Mouse (Mus musculus) heart, embryonic 13.5 days (tissue): ENCODE measurements at regions not wholly inside any gene's neighbourhood (a gene's known extent, or its start where the extent isn't known, plus 50 kb on each side); places are given as distances from the start of the nearest gene placed in this dataset.

Source experiments
- ATAC-seq: fragments of 200-750 bp; cut with Nextera tagmentation; 2 replicates; pipeline ENCODE4 v1.8.0; 2017; ENCODE audit warnings: moderate TSS enrichment; ENCODE audit not compliant: insufficient number of reproducible peaks, low FRiP score, low TSS enrichment; ENCODE audit errors: extremely low read depth
- H3K27ac ChIP-seq: fragments of 300-500 bp; sonication (generic); replicated peaks from 2 replicates; pipeline ENCODE4 v1.5.1; 2015; ENCODE audit warnings: moderate library complexity, mild to moderate bottlenecking, inconsistent platforms
- H3K27me3 ChIP-seq: fragments of 300-500 bp; sonication (generic); replicated peaks from 2 replicates; pipeline ENCODE4 v1.6.1; 2015; ENCODE audit warnings: mild to moderate bottlenecking, inconsistent platforms
- H3K36me3 ChIP-seq: fragments of 300-500 bp; sonication (generic); 2 replicates; pipeline ENCODE4 v1.6.1; 2015; ENCODE audit warnings: mild to moderate bottlenecking, inconsistent platforms
- H3K4me1 ChIP-seq: fragments of 300-500 bp; sonication (generic); 2 replicates; pipeline ENCODE4 v1.6.1; 2015; ENCODE audit warnings: inconsistent platforms
- H3K4me2 ChIP-seq: fragments of 300-500 bp; sonication (generic); 2 replicates; pipeline ENCODE4 v1.6.1; 2015; ENCODE audit warnings: inconsistent platforms, mild to moderate bottlenecking, moderate library complexity
- H3K4me3 ChIP-seq: fragments of 300-500 bp; sonication (generic); 2 replicates; pipeline ENCODE4 v1.5.1; 2015; ENCODE audit warnings: moderate library complexity, mild to moderate bottlenecking, inconsistent platforms
- H3K9ac ChIP-seq: fragments of 300-500 bp; sonication (generic); 2 replicates; pipeline ENCODE4 v1.6.1; 2015; ENCODE audit warnings: inconsistent platforms, mild to moderate bottlenecking, moderate library complexity
- H3K9me3 ChIP-seq: fragments of 300-500 bp; sonication (generic); 2 replicates; pipeline ENCODE4 v1.6.1; 2016; ENCODE audit warnings: inconsistent platforms
- WGBS: fragments of 180-500 bp; shearing (Covaris S2); methylation state at CpG from one replicate; pipeline ENCODE4 v1.1.7; 2015; ENCODE audit warnings: mixed read lengths; 5-methylcytosine and 5-hydroxymethylcytosine counted together

- Histone ChIP-seq H3K4me2 (no peak overlapping the region), H3K9ac (no peak overlapping the region), H3K27me3 (no peaks in the 10 kb centered on the region), H3K4me3 (no peak overlapping the region), H3K36me3 (no peaks in the 10 kb centered on the region), H3K27ac (no peak overlapping the region), H3K9me3 (no peaks in the 10 kb centered on the region), H3K4me1 (no peaks in the 10 kb centered on the region)
- no peak for ATAC-seq
- 77% methylated on average over 5 of the region's 5 CpGs for WGBS
Measured at GRCm38 (mm10) chr6:93623541-93623940, 660.2 kb downstream of the Magi1 start.

GRCm38 (mm10) chr6:93616926-93617325 lies 666.8 kb downstream of the Magi1 start:
- Histone ChIP-seq H3K36me3 (no peaks in the 10 kb centered on the region), H3K9me3 (no peaks in the 10 kb centered on the region), H3K27ac (no peak overlapping the region), H3K27me3 (no peaks in the 10 kb centered on the region), H3K9ac (no peak overlapping the region), H3K4me3 (no peak overlapping the region), H3K4me2 (no peak overlapping the region), H3K4me1 (no peaks in the 10 kb centered on the region)
- no peak for ATAC-seq

- no peak overlapping the region for H3K4me2 ChIP-seq
- no peaks in the 10 kb centered on the region for H3K27me3 ChIP-seq
- 79% methylated on average over 2 of the region's 2 CpGs for WGBS
- no peaks in the 10 kb centered on the region for H3K36me3 ChIP-seq
- no peaks in the 10 kb centered on the region for H3K9me3 ChIP-seq
- H3K9ac ChIP-seq = no peak overlapping the region
- H3K4me1 ChIP-seq = no peaks in the 10 kb centered on the region
- no peak overlapping the region for H3K4me3 ChIP-seq
- no peak for ATAC-seq
- H3K27ac ChIP-seq = no peak overlapping the region
Measured at GRCm38 (mm10) chr6:93600376-93600775, 657.1 kb upstream of the Adamts9 start.

GRCm38 (mm10) chr6:93599371-93599770 lies 656.1 kb upstream of the Adamts9 start:
- H3K36me3 ChIP-seq = no peaks in the 10 kb centered on the region
- H3K27ac ChIP-seq = no peak overlapping the region
- H3K9ac ChIP-seq = no peak overlapping the region
- H3K9me3 ChIP-seq = no peaks in the 10 kb centered on the region
- no peaks in the 10 kb centered on the region for H3K27me3 ChIP-seq
- no peak overlapping the region for H3K4me3 ChIP-seq
- H3K4me2 ChIP-seq = no peak overlapping the region
- 41% methylated on average over 3 of the region's 3 CpGs for WGBS
- H3K4me1 ChIP-seq = no peaks in the 10 kb centered on the region
- no peak for ATAC-seq

GRCm38 (mm10) chr6:93589935-93590334 lies 646.6 kb upstream of the Adamts9 start:
- Histone ChIP-seq H3K27me3 (no peaks in the 10 kb centered on the region), H3K27ac (no peak overlapping the region), H3K9ac (no peak overlapping the region), H3K4me1 (no peaks in the 10 kb centered on the region), H3K9me3 (no peaks in the 10 kb centered on the region), H3K36me3 (no peaks in the 10 kb centered on the region), H3K4me2 (no peak overlapping the region), H3K4me3 (no peak overlapping the region)
- no peak for ATAC-seq
- WGBS = 96% methylated on average over 2 of the region's 2 CpGs

- 76% methylated on average over 2 of the region's 2 CpGs for WGBS
- H3K9me3 ChIP-seq = no peaks in the 10 kb centered on the region
- no peak overlapping the region for H3K4me3 ChIP-seq
- H3K4me1 ChIP-seq = no peaks in the 10 kb centered on the region
- no peak for ATAC-seq
- no peaks in the 10 kb centered on the region for H3K27me3 ChIP-seq
- no peak overlapping the region for H3K9ac ChIP-seq
- no peaks in the 10 kb centered on the region for H3K36me3 ChIP-seq
- no peak overlapping the region for H3K27ac ChIP-seq
- H3K4me2 ChIP-seq = no peak overlapping the region
Measured at GRCm38 (mm10) chr6:93586871-93587270, 643.6 kb upstream of the Adamts9 start.

GRCm38 (mm10) chr6:93581141-93581540 lies 637.8 kb upstream of the Adamts9 start:
- 84% methylated on average over 7 of the region's 7 CpGs for WGBS
- no peak overlapping the region for H3K4me3 ChIP-seq
- no peak for ATAC-seq

GRCm38 (mm10) chr6:93580716-93581115 lies 637.4 kb upstream of the Adamts9 start:
- 68% methylated on average over 6 of the region's 6 CpGs for WGBS
- Histone ChIP-seq H3K4me1 (peaks cover 5% of the 10 kb centered on the region; the same call in 1 of the 2 replicates), H3K9me3 (no peaks in the 10 kb centered on the region), H3K9ac (no peak overlapping the region), H3K4me2 (no peak overlapping the region), H3K27me3 (no peaks in the 10 kb centered on the region), H3K36me3 (no peaks in the 10 kb centered on the region), H3K4me3 (no peak overlapping the region), H3K27ac (no peak overlapping the region)
- ATAC-seq = no peak

More at GRCm38 (mm10) chr6:93581141-93581540, 637.8 kb upstream of the Adamts9 start:
- Histone ChIP-seq H3K4me2 (no peak overlapping the region), H3K27ac (no peak overlapping the region), H3K4me1 (peaks cover 5% of the 10 kb centered on the region; the same call in 1 of the 2 replicates), H3K27me3 (no peaks in the 10 kb centered on the region), H3K9me3 (no peaks in the 10 kb centered on the region), H3K9ac (no peak overlapping the region), H3K36me3 (no peaks in the 10 kb centered on the region)

- no peak overlapping the region for H3K4me2 ChIP-seq
- no peak for ATAC-seq
Measured at GRCm38 (mm10) chr6:93575249-93575648, 632.0 kb upstream of the Adamts9 start.

GRCm38 (mm10) chr6:93573679-93574635 lies 630.7 kb upstream of the Adamts9 start:
- Histone ChIP-seq H3K27ac (no peak overlapping the region), H3K9ac (no peak overlapping the region), H3K4me3 (no peak overlapping the region), H3K27me3 (no peaks in the 10 kb centered on the region), H3K36me3 (no peaks in the 10 kb centered on the region), H3K9me3 (no peaks in the 10 kb centered on the region), H3K4me1 (peaks cover 9% of the 10 kb centered on the region), H3K4me2 (no peak overlapping the region)
- 60% methylated on average over 7 of the region's 7 CpGs for WGBS
- ATAC-seq = no peak

More at GRCm38 (mm10) chr6:93575249-93575648, 632.0 kb upstream of the Adamts9 start:
- peaks cover 9% of the 10 kb centered on the region for H3K4me1 ChIP-seq
- no peaks in the 10 kb centered on the region for H3K36me3 ChIP-seq
- H3K4me3 ChIP-seq = no peak overlapping the region
- H3K9me3 ChIP-seq = no peaks in the 10 kb centered on the region
- no peaks in the 10 kb centered on the region for H3K27me3 ChIP-seq
- H3K9ac ChIP-seq = no peak overlapping the region
- WGBS = 73% methylated on average over 6 of the region's 6 CpGs
- H3K27ac ChIP-seq = no peak overlapping the region

- Histone ChIP-seq H3K4me2 (no peak overlapping the region), H3K4me3 (no peak overlapping the region), H3K9me3 (no peaks in the 10 kb centered on the region), H3K27ac (no peak overlapping the region), H3K4me1 (peaks cover 4% of the 10 kb centered on the region; the same call in 1 of the 2 replicates), H3K9ac (no peak overlapping the region), H3K36me3 (no peaks in the 10 kb centered on the region), H3K27me3 (no peaks in the 10 kb centered on the region)
- 72% methylated on average over 2 of the region's 2 CpGs for WGBS
- no peak for ATAC-seq
Measured at GRCm38 (mm10) chr6:93569866-93570265, 626.6 kb upstream of the Adamts9 start.

- Histone ChIP-seq H3K9ac (no peak overlapping the region), H3K4me3 (no peak overlapping the region), H3K27me3 (no peaks in the 10 kb centered on the region), H3K4me1 (peaks cover 4% of the 10 kb centered on the region; the same call in 1 of the 2 replicates), H3K36me3 (no peaks in the 10 kb centered on the region), H3K9me3 (no peaks in the 10 kb centered on the region), H3K27ac (no peak overlapping the region), H3K4me2 (no peak overlapping the region)
- WGBS = 55% methylated on average over 6 of the region's 6 CpGs
- no peak for ATAC-seq
Measured at GRCm38 (mm10) chr6:93569211-93569610, 625.9 kb upstream of the Adamts9 start.
